Mouse (Mus musculus) small intestine, adult 2 months (tissue): Measurements from ENCODE around the gene Tead1.

Experiments
- CTCF ChIP-seq: fragments of 200-500 bp; IDR thresholded peaks from 2 replicates; pipeline ENCODE4 v1.5.1; 2012; ENCODE audit warnings: low read depth, mild to moderate bottlenecking, control low read depth, inconsistent platforms, low read length, moderate library complexity, mixed read lengths; ENCODE audit not compliant: insufficient replicate concordance, insufficient read length; ENCODE audit errors: extremely low read depth
- POLR2A ChIP-seq: fragments of 200-500 bp; IDR thresholded peaks from 2 replicates; pipeline ENCODE4 v1.6.1; 2012; ENCODE audit warnings: low read depth, mild to moderate bottlenecking, control low read depth, inconsistent platforms, low read length, moderate library complexity

- TF ChIP-seq CTCF (no peak), POLR2A (no peak)
These were observed 118.6 kb downstream of the Tead1 start for GRCm38 (mm10) chr7:112797526-112798321.
